Comparison of ENCODE assay signal across 8 mouse cellular contexts in the genomic region with DNA sequence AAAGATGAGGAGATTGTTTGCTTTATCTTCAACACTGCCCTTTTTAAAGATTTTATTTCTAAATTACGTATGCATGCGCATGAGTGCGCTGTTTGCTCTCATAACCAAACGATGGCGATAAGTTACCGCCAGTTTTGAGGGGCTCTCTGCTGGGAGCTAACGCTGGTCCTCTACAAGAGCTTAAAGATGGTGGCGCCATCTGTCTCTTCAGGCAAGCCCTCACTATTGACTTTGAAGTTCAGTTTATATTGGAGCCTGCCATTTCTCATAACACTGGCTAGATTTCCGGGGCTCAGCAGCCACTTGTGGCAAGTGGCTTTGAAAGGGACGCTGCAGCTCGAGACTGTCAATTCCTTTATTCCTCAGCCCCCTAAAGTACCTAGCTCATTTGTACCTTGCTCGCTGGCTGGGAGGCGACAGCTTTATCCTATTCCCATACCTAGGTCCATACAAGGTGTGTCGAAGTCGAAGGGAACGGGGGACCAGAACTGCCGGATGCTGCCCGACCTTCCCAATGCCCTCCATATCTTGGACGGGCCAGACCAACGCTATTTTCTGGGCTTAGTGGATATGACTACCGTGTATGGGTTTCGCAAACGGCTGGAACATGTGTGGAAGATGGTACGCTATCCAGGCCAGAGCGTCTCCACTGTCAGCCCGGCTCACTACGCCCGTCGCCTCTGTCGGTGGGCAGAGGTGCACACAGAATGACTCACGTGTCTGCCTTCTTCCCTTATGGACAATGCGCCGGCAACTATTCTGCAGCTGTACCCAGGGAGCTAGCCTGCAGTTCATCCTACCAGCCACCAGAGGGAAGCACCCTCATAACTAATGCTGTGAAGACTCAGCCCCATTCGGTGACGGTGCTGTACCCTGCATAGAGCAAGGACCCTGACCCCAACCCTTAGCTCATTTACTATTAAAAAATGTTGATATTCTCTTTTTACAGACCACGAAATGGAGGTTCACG. TPM values are rescaled to one million over a fixed set of nuclear protein-coding genes. Genes with fewer than 3 reads are reported as not detected.
A peak's percentile ranks its signal among the peaks of the same experiment; 100 is the strongest.
DNase-seq lines count a peak whose midpoint lies in the region; ATAC-seq and TF ChIP-seq lines count a peak whose summit lies in the region.

No protein-coding gene starts in this region.

- no peak for TF ChIP-seq POLR2A in CH12.LX (IDR thresholded peaks at IDR 0.05; ENCODE audit: low read depth, low read length)
- no peak for TF ChIP-seq POLR2A in myocyte (IDR thresholded peaks at IDR 0.05; ENCODE audit: insufficient read length, low read depth)

- peak; percentile 95 for TF ChIP-seq CTCF in CH12.LX (conservative IDR thresholded peaks at IDR 0.05 in 1 of 2, IDR thresholded peaks at IDR 0.05 in 1 of 2; ENCODE audit: low read depth in 2 of 2, low read length in 2 of 2)

- in situ Hi-C loops in CH12.LX (cut with MboI; ENCODE audit: low pct_ligation_motif_present, low pct_unique_long_range_greater_than_20kb, low sequenced_read_pairs) = no loop called here

- H3K79me2 ChIP-seq in CH12.LX (replicated peaks; ENCODE audit: control insufficient read depth, extremely low read depth, insufficient read depth, poor library complexity, severe bottlenecking) (peaks cover 12% of the 10 kb centered on the region), myocyte (ENCODE audit: control insufficient read depth, insufficient read depth) (peaks cover 11% of the 10 kb centered on the region)

- dilution Hi-C loops in CH12.LX (cut with MboI; ENCODE audit: extremely low pct_ligation_motif_present, extremely low pct_unique_long_range_greater_than_20kb, low sequenced_read_pairs) = no loop called here

- no peaks in the 10 kb centered on the region for H3K9me3 ChIP-seq in CH12.LX (replicated peaks; ENCODE audit: low read length)
- no peaks in the 10 kb centered on the region for H3K9me3 ChIP-seq in heart, embryonic 13.5 days
- no peaks in the 10 kb centered on the region for H3K9me3 ChIP-seq in kidney, embryonic 16.5 days (ENCODE audit: low read length)
- H3K9me3 ChIP-seq in liver, embryonic 11.5 days (ENCODE audit: control insufficient read depth, low read length) = no peaks in the 10 kb centered on the region
- no peaks in the 10 kb centered on the region for H3K9me3 ChIP-seq in stomach, embryonic 14.5 days (ENCODE audit: control insufficient read depth, low read depth, low read length)

- DNase-seq in CH12.LX (ENCODE audit: extremely low read depth) = peak; percentile 81
- DNase-seq in c-Kit-positive CD71-negative TER-119-negative erythroid progenitor cells, embryonic 14.5 days (ENCODE audit: low read depth) = peak; percentile 86
- peak; percentile 77 for DNase-seq in liver, embryonic 11.5 days (ENCODE audit: low spot score)

- no peak overlapping the region for H3ac ChIP-seq in myocyte (ENCODE audit: control insufficient read depth, insufficient read length)

- no peak overlapping the region for H3K27ac ChIP-seq in CH12.LX (ENCODE audit: insufficient read depth, low read depth)
- H3K27ac ChIP-seq in heart, embryonic 13.5 days (replicated peaks) = no peak overlapping the region
- no peak overlapping the region for H3K27ac ChIP-seq in kidney, embryonic 16.5 days (ENCODE audit: low read length)
- no peak overlapping the region for H3K27ac ChIP-seq in liver, embryonic 11.5 days (ENCODE audit: low read depth, low read length)
- no peak overlapping the region for H3K27ac ChIP-seq in stomach, embryonic 14.5 days (ENCODE audit: low read length)

- H3K9ac ChIP-seq in CH12.LX (ENCODE audit: insufficient read depth, low read depth) = no peak overlapping the region
- H3K9ac ChIP-seq in heart, embryonic 13.5 days = peak overlapping the region; percentile 61
- no peak overlapping the region for H3K9ac ChIP-seq in kidney, embryonic 16.5 days (replicated peaks; ENCODE audit: low read length)
- peak overlapping the region; percentile 3; the same call in 1 of the 2 replicates for H3K9ac ChIP-seq in liver, embryonic 11.5 days (ENCODE audit: low read depth, low read length)
- H3K9ac ChIP-seq in stomach, embryonic 14.5 days (replicated peaks; ENCODE audit: low read depth, low read length) = no peak overlapping the region

- 10% methylated on average over 37 of the region's 37 CpGs for WGBS in heart, embryonic 13.5 days
- 12% methylated on average over 37 of the region's 37 CpGs for WGBS in kidney, embryonic 16.5 days
- 12% methylated on average over 37 of the region's 37 CpGs for WGBS in liver, embryonic 11.5 days
- WGBS in stomach, embryonic 14.5 days = 13% methylated on average over 37 of the region's 37 CpGs

- TF ChIP-seq EP300 in CH12.LX (IDR thresholded peaks at IDR 0.05; ENCODE audit: low read length) = no peak

- H3K36me3 ChIP-seq in CH12.LX (replicated peaks in 1 of 2; ENCODE audit: control insufficient read depth in 1 of 2, insufficient read depth in 1 of 2, low read length in 1 of 2) (peaks cover 0 to 5% of the 10 kb centered on the region in 2 experiments), myocyte (ENCODE audit: control insufficient read depth, insufficient read depth) (no peaks in the 10 kb centered on the region)
- H3K36me3 ChIP-seq in heart, embryonic 13.5 days = no peaks in the 10 kb centered on the region
- no peaks in the 10 kb centered on the region for H3K36me3 ChIP-seq in kidney, embryonic 16.5 days (ENCODE audit: insufficient read depth, low read length)
- no peaks in the 10 kb centered on the region for H3K36me3 ChIP-seq in liver, embryonic 11.5 days (ENCODE audit: control insufficient read depth, insufficient read depth, low read length)
- no peaks in the 10 kb centered on the region for H3K36me3 ChIP-seq in stomach, embryonic 14.5 days (ENCODE audit: control insufficient read depth, insufficient read depth, low read length)

- H3K4me2 ChIP-seq in CH12.LX (ENCODE audit: insufficient read depth, low read depth, poor library complexity, severe bottlenecking) (peak overlapping the region; percentile 27), myocyte (ENCODE audit: low read depth) (peak overlapping the region; percentile 56)
- peak overlapping the region; percentile 66 for H3K4me2 ChIP-seq in heart, embryonic 13.5 days
- H3K4me2 ChIP-seq in kidney, embryonic 16.5 days (replicated peaks; ENCODE audit: low read depth, low read length) = peak overlapping the region; percentile 51
- peak overlapping the region; percentile 62 for H3K4me2 ChIP-seq in liver, embryonic 11.5 days
- peak overlapping the region; percentile 40 for H3K4me2 ChIP-seq in stomach, embryonic 14.5 days (replicated peaks; ENCODE audit: low read depth, low read length)

- peak; percentile 79 for ATAC-seq in erythroid progenitor cell, adult 5-6 weeks (replicated peaks; ENCODE audit: low FRiP score, poor library complexity, severe bottlenecking)
- ATAC-seq in heart, embryonic 13.5 days (ENCODE audit: extremely low read depth, insufficient number of reproducible peaks, low FRiP score, low TSS enrichment) = peak; percentile 39; the same call in 1 of the 2 replicates
- peak; percentile 60 for ATAC-seq in kidney, embryonic 16.5 days (ENCODE audit: low FRiP score, low TSS enrichment)
- ATAC-seq in liver, embryonic 11.5 days (replicated peaks; ENCODE audit: low FRiP score) = peak; percentile 57
- ATAC-seq in stomach, embryonic 14.5 days (ENCODE audit: insufficient number of reproducible peaks, insufficient read depth, low FRiP score, low read depth) = peak; percentile 67; the same call in 1 of the 2 replicates

- H3K27me3 ChIP-seq in CH12.LX (replicated peaks) (no peaks in the 10 kb centered on the region), myocyte (ENCODE audit: control insufficient read depth, insufficient read depth, insufficient read length) (no peaks in the 10 kb centered on the region)
- H3K27me3 ChIP-seq in heart, embryonic 13.5 days (replicated peaks) = peaks cover 41% of the 10 kb centered on the region
- H3K27me3 ChIP-seq in kidney, embryonic 16.5 days (ENCODE audit: insufficient read depth, low read length) = peaks cover 14% of the 10 kb centered on the region
- peaks cover 21% of the 10 kb centered on the region for H3K27me3 ChIP-seq in liver, embryonic 11.5 days (replicated peaks; ENCODE audit: control insufficient read depth, insufficient read depth, low read length)
- 0 out of 2 replicates have a peak, but pooled peaks cover 4% of the 10 kb centered on the region for H3K27me3 ChIP-seq in stomach, embryonic 14.5 days (ENCODE audit: control insufficient read depth, insufficient read depth, low read length)

- no peak overlapping the region for H3K4me3 ChIP-seq in CH12.LX (replicated peaks in 1 of 3; ENCODE audit: low read depth in 2 of 3, low read length in 2 of 3, poor library complexity in 1 of 3)
- H3K4me3 ChIP-seq in heart, embryonic 13.5 days = peak overlapping the region; percentile 39
- peak overlapping the region; percentile 23 for H3K4me3 ChIP-seq in kidney, embryonic 16.5 days (ENCODE audit: low read length)
- peak overlapping the region; percentile 31 for H3K4me3 ChIP-seq in liver, embryonic 11.5 days (ENCODE audit: low read depth, low read length)
- no peak overlapping the region for H3K4me3 ChIP-seq in myocyte
- peak overlapping the region; percentile 5; the same call in 1 of the 2 replicates for H3K4me3 ChIP-seq in stomach, embryonic 14.5 days (ENCODE audit: low read depth, low read length)

- peak; percentile 92 for TF ChIP-seq RAD21 in CH12.LX (IDR thresholded peaks at IDR 0.05; ENCODE audit: low read depth, low read length)

- peaks cover 9 to 15% of the 10 kb centered on the region in 2 experiments; a peak in 2 of 4 replicates for H3K4me1 ChIP-seq in CH12.LX (ENCODE audit: control insufficient read depth in 1 of 2, insufficient read depth in 2 of 2)
- H3K4me1 ChIP-seq in heart, embryonic 13.5 days = peaks cover 24% of the 10 kb centered on the region
- peaks cover 16% of the 10 kb centered on the region for H3K4me1 ChIP-seq in kidney, embryonic 16.5 days (ENCODE audit: insufficient read depth, low read length)
- H3K4me1 ChIP-seq in liver, embryonic 11.5 days (replicated peaks; ENCODE audit: control insufficient read depth, insufficient read depth, low read length) = peaks cover 13% of the 10 kb centered on the region
- peaks cover 13% of the 10 kb centered on the region; the same call in 1 of the 2 replicates for H3K4me1 ChIP-seq in stomach, embryonic 14.5 days (ENCODE audit: control insufficient read depth, insufficient read depth, low read length)

RNA-seq across cellular contexts. Expression of gene St6galnac4, which starts 3.8 kb away (rescaled TPM):
- total RNA-seq in CH12.LX (2012; rRNA removed) (51.9 and 57.4 TPM in 2 replicates), CH12.LX (2014; rRNA removed) (45.9 and 58.3 TPM in 2 replicates)
- polyA plus RNA-seq in CH12.LX (2012; ENCODE audit: insufficient read length, low read depth) (81.7 and 87.0 TPM in 2 replicates), myocyte (2012; fragmentation: generic; extraction: Trizol) (75.4 TPM)
- 2.9 and 3.8 TPM in 2 replicates for total RNA-seq in erythroid progenitor cell, adult 5-6 weeks (2015; ENCODE audit: low replicate concordance)
- 2.3 and 2.4 TPM in 2 replicates for total RNA-seq in erythroid progenitor cell, adult 5-6 weeks (2017; ENCODE audit: low replicate concordance)
- polyA plus RNA-seq in heart, embryonic 13.5 days (2015; fragmentation: Nextera tagmentation; extraction: Ambion mirVana) = 37.6 and 38.7 TPM in 2 replicates
- polyA plus RNA-seq in kidney, embryonic 16.5 days (2015; fragmentation: Nextera tagmentation; extraction: Ambion mirVana) = 24.7 TPM in 2 replicates
- 26.0 and 28.8 TPM in 2 replicates for polyA plus RNA-seq in liver, embryonic 11.5 days (2014; fragmentation: Nextera tagmentation; extraction: Ambion mirVana)
- 17.0 and 18.1 TPM in 2 replicates for polyA plus RNA-seq in stomach, embryonic 14.5 days (2014; fragmentation: Nextera tagmentation; extraction: Ambion mirVana)

RNA-seq across cellular contexts. Expression of gene 9430097D07Rik, which starts 7.6 kb away (rescaled TPM):
- total RNA-seq in CH12.LX (2012; rRNA removed) = 0.13 TPM in 1 of 2 replicates, not detected in the other
- not detected in 2 replicates for total RNA-seq in CH12.LX (2014; rRNA removed)
- polyA plus RNA-seq in CH12.LX (2012; ENCODE audit: insufficient read length, low read depth) = not detected in 2 replicates
- total RNA-seq in erythroid progenitor cell, adult 5-6 weeks (2015; ENCODE audit: low replicate concordance) = not detected in 2 replicates
- total RNA-seq in erythroid progenitor cell, adult 5-6 weeks (2017; ENCODE audit: low replicate concordance) = 0.90 TPM in 1 of 2 replicates, not detected in the other
- 0.21 TPM in 1 of 2 replicates, not detected in the other for polyA plus RNA-seq in heart, embryonic 13.5 days (2015; fragmentation: Nextera tagmentation; extraction: Ambion mirVana)
- 0.12 and 0.16 TPM in 2 replicates for polyA plus RNA-seq in kidney, embryonic 16.5 days (2015; fragmentation: Nextera tagmentation; extraction: Ambion mirVana)
- not detected in 2 replicates for polyA plus RNA-seq in liver, embryonic 11.5 days (2014; fragmentation: Nextera tagmentation; extraction: Ambion mirVana)
- 0.04 TPM for polyA plus RNA-seq in myocyte (2012; fragmentation: generic; extraction: Trizol)
- polyA plus RNA-seq in stomach, embryonic 14.5 days (2014; fragmentation: Nextera tagmentation; extraction: Ambion mirVana) = 0.22 TPM in 1 of 2 replicates, not detected in the other

RNA-seq across cellular contexts. Expression of gene Pip5kl1, which starts 8.5 kb away (rescaled TPM):
- total RNA-seq in CH12.LX (2012; rRNA removed) = 0.64 and 1.3 TPM in 2 replicates
- total RNA-seq in CH12.LX (2014; rRNA removed) = 0.28 TPM in 1 of 2 replicates, not detected in the other
- polyA plus RNA-seq in CH12.LX (2012; ENCODE audit: insufficient read length, low read depth) = 0.57 and 0.82 TPM in 2 replicates
- total RNA-seq in erythroid progenitor cell, adult 5-6 weeks (2015; ENCODE audit: low replicate concordance) = not detected in 2 replicates
- total RNA-seq in erythroid progenitor cell, adult 5-6 weeks (2017; ENCODE audit: low replicate concordance) = not detected in 2 replicates
- 0.36 TPM in 1 of 2 replicates, not detected in the other for polyA plus RNA-seq in heart, embryonic 13.5 days (2015; fragmentation: Nextera tagmentation; extraction: Ambion mirVana)
- polyA plus RNA-seq in kidney, embryonic 16.5 days (2015; fragmentation: Nextera tagmentation; extraction: Ambion mirVana) = 2.5 and 2.6 TPM in 2 replicates
- polyA plus RNA-seq in liver, embryonic 11.5 days (2014; fragmentation: Nextera tagmentation; extraction: Ambion mirVana) = 0.48 TPM in 1 of 2 replicates, not detected in the other
- 0.10 TPM for polyA plus RNA-seq in myocyte (2012; fragmentation: generic; extraction: Trizol)
- polyA plus RNA-seq in stomach, embryonic 14.5 days (2014; fragmentation: Nextera tagmentation; extraction: Ambion mirVana) = 0.46 and 1.4 TPM in 2 replicates

RNA-seq across cellular contexts. Expression of gene Dpm2, which starts 12.5 kb away (rescaled TPM):
- 30.9 and 38.1 TPM in 2 replicates for total RNA-seq in CH12.LX (2012; rRNA removed)
- 29.8 and 33.8 TPM in 2 replicates for total RNA-seq in CH12.LX (2014; rRNA removed)
- polyA plus RNA-seq in CH12.LX (2012; ENCODE audit: insufficient read length, low read depth) = 63.6 and 65.7 TPM in 2 replicates
- total RNA-seq in erythroid progenitor cell, adult 5-6 weeks (2015; ENCODE audit: low replicate concordance) = 33.9 and 45.3 TPM in 2 replicates
- 11.8 and 21.1 TPM in 2 replicates for total RNA-seq in erythroid progenitor cell, adult 5-6 weeks (2017; ENCODE audit: low replicate concordance)
- polyA plus RNA-seq in heart, embryonic 13.5 days (2015; fragmentation: Nextera tagmentation; extraction: Ambion mirVana) = 72.9 and 81.4 TPM in 2 replicates
- polyA plus RNA-seq in kidney, embryonic 16.5 days (2015; fragmentation: Nextera tagmentation; extraction: Ambion mirVana) = 106 and 108 TPM in 2 replicates
- polyA plus RNA-seq in liver, embryonic 11.5 days (2014; fragmentation: Nextera tagmentation; extraction: Ambion mirVana) = 100 and 109 TPM in 2 replicates
- 47.5 TPM for polyA plus RNA-seq in myocyte (2012; fragmentation: generic; extraction: Trizol)
- 122 TPM in 2 replicates for polyA plus RNA-seq in stomach, embryonic 14.5 days (2014; fragmentation: Nextera tagmentation; extraction: Ambion mirVana)

RNA-seq across cellular contexts. Expression of gene St6galnac6, which starts 16.4 kb away (rescaled TPM):
- total RNA-seq in CH12.LX (2012; rRNA removed) (13.9 and 14.3 TPM in 2 replicates), CH12.LX (2014; rRNA removed) (12.9 and 13.2 TPM in 2 replicates)
- polyA plus RNA-seq in CH12.LX (2012; ENCODE audit: insufficient read length, low read depth) (10.7 and 13.3 TPM in 2 replicates), myocyte (2012; fragmentation: generic; extraction: Trizol) (48.7 TPM)
- not detected in 2 replicates for total RNA-seq in erythroid progenitor cell, adult 5-6 weeks (2015; ENCODE audit: low replicate concordance)
- total RNA-seq in erythroid progenitor cell, adult 5-6 weeks (2017; ENCODE audit: low replicate concordance) = 0.64 and 3.9 TPM in 2 replicates
- 24.8 and 29.1 TPM in 2 replicates for polyA plus RNA-seq in heart, embryonic 13.5 days (2015; fragmentation: Nextera tagmentation; extraction: Ambion mirVana)
- polyA plus RNA-seq in kidney, embryonic 16.5 days (2015; fragmentation: Nextera tagmentation; extraction: Ambion mirVana) = 18.5 and 18.6 TPM in 2 replicates
- polyA plus RNA-seq in liver, embryonic 11.5 days (2014; fragmentation: Nextera tagmentation; extraction: Ambion mirVana) = 9.6 and 10.6 TPM in 2 replicates
- polyA plus RNA-seq in stomach, embryonic 14.5 days (2014; fragmentation: Nextera tagmentation; extraction: Ambion mirVana) = 7.4 and 7.9 TPM in 2 replicates

Comparison
In these comparisons a context has a peak if more than half of its experiments do, and no peak if none do; other contexts are left out.
1. H3K4me3 ChIP-seq: peak in heart, embryonic 13.5 days (single experiment), kidney, embryonic 16.5 days (single experiment), liver, embryonic 11.5 days (single experiment) and stomach, embryonic 14.5 days (single experiment); none in CH12.LX (0 of 3) and myocyte (single experiment).
2. H3K9ac ChIP-seq: peak in heart, embryonic 13.5 days (single experiment) and liver, embryonic 11.5 days (single experiment); none in CH12.LX (single experiment), kidney, embryonic 16.5 days (single experiment) and stomach, embryonic 14.5 days (single experiment).
3. Peak in every context shown above with its lines, with median percentiles within 50 percentile points of each other: DNase-seq, H3K4me2 ChIP-seq and ATAC-seq.